Mouse (Mus musculus) adrenal gland, postnatal 14 days (tissue): ENCODE data around the gene Gimap1. TPM values are rescaled to one million over a fixed set of nuclear protein-coding genes. Genes with fewer than 3 reads are reported as not detected.

ENCODE experiments used
- total RNA-seq: library from RNA; stranded (reverse); gene quantifications from 2 replicates; pipeline ENCODE4 v1.2.3, GENCODE M21; 2021

Gene Gimap1
- total RNA-seq, 1 experiment from 2014 or later, result 15.4 TPM

Other genes with a start within 250 kb of the Gimap1 start
- 41.8 and 45.7 TPM in 2 replicates for gene Atp6v0e2, start 201.4 kb upstream of the Gimap1 start, total RNA-seq
- gene Lrrc61, start 184.3 kb upstream of the Gimap1 start, total RNA-seq, result 26.1 and 28.7 TPM in 2 replicates
- 74.2 and 241 TPM in 2 replicates for gene Rarres2, start 166.3 kb upstream of the Gimap1 start, total RNA-seq
- not detected in 2 replicates for gene Gm45021, start 149.4 kb upstream of the Gimap1 start, total RNA-seq
- 42.8 TPM in 2 replicates for gene Repin1, start 145.2 kb upstream of the Gimap1 start, total RNA-seq
- not detected in 2 replicates for gene Gm44965, start 145.1 kb upstream of the Gimap1 start, total RNA-seq
- 7.7 and 8.9 TPM in 2 replicates for gene Zfp775, start 137.0 kb upstream of the Gimap1 start, total RNA-seq
- 1.8 and 3.1 TPM in 2 replicates for gene AI854703, start 112.3 kb upstream of the Gimap1 start, total RNA-seq
- gene Gimap8, start 91.8 kb upstream of the Gimap1 start, total RNA-seq, result 12.1 and 20.4 TPM in 2 replicates
- gene Gimap9, start 62.9 kb upstream of the Gimap1 start, total RNA-seq, result 6.5 and 12.1 TPM in 2 replicates
- gene Gimap4, start 54.5 kb upstream of the Gimap1 start, total RNA-seq, result 54.8 and 62.2 TPM in 2 replicates
- gene Gimap6, start 30.8 kb upstream of the Gimap1 start, total RNA-seq, result 63.5 and 88.5 TPM in 2 replicates
- gene Gm28053, start 20.4 kb upstream of the Gimap1 start, total RNA-seq, result 4.9 and 12.6 TPM in 2 replicates
- 0.63 and 3.8 TPM in 2 replicates for gene Gimap7, start 20.4 kb upstream of the Gimap1 start, total RNA-seq
- gene Gimap5, start 7.1 kb downstream of the Gimap1 start, total RNA-seq, result 11.0 and 23.6 TPM in 2 replicates
- 1.8 and 19.3 TPM in 2 replicates for gene Gimap3, start 31.8 kb downstream of the Gimap1 start, total RNA-seq
- 139 and 181 TPM in 2 replicates for gene Tmem176a, start 101.9 kb downstream of the Gimap1 start, total RNA-seq
- 293 and 324 TPM in 2 replicates for gene Tmem176b, start 102.4 kb downstream of the Gimap1 start, total RNA-seq
- gene Aoc1, start 133.8 kb downstream of the Gimap1 start, total RNA-seq, result not detected in 2 replicates
- gene 1600015I10Rik, start 190.8 kb downstream of the Gimap1 start, total RNA-seq, result not detected in 2 replicates
- gene Doxl2, start 235.9 kb downstream of the Gimap1 start, total RNA-seq, result not detected in 2 replicates
- not detected in 2 replicates for gene Svs1, start 247.8 kb downstream of the Gimap1 start, total RNA-seq